Mouse (Mus musculus) skeletal muscle tissue, postnatal 0 days (tissue): ENCODE data around the gene Slc26a11. TPM values are rescaled to one million over a fixed set of nuclear protein-coding genes. Genes with fewer than 3 reads are reported as not detected.

Experiments used
- microRNA counts: library from miRNA; unstranded; fragments of <30 nt; microRNA quantifications from one replicate; lab custom pipeline; 2015
- microRNA-seq, 2 experiments: library from miRNA; unstranded; fragments of <30 nt; microRNA quantifications; one replicate each; pipeline ENCODE4; 2016
- polyA plus RNA-seq: library from polyadenylated mRNA; unstranded; fragments of >200 nt; fragmentation: Nextera tagmentation; extraction: Ambion mirVana; gene quantifications from 2 replicates; pipeline ENCODE4 v1.2.1, GENCODE M21; 2015

The Slc26a11 gene
- polyA plus RNA-seq, result 3.5 and 3.8 TPM in 2 replicates

DNA sequence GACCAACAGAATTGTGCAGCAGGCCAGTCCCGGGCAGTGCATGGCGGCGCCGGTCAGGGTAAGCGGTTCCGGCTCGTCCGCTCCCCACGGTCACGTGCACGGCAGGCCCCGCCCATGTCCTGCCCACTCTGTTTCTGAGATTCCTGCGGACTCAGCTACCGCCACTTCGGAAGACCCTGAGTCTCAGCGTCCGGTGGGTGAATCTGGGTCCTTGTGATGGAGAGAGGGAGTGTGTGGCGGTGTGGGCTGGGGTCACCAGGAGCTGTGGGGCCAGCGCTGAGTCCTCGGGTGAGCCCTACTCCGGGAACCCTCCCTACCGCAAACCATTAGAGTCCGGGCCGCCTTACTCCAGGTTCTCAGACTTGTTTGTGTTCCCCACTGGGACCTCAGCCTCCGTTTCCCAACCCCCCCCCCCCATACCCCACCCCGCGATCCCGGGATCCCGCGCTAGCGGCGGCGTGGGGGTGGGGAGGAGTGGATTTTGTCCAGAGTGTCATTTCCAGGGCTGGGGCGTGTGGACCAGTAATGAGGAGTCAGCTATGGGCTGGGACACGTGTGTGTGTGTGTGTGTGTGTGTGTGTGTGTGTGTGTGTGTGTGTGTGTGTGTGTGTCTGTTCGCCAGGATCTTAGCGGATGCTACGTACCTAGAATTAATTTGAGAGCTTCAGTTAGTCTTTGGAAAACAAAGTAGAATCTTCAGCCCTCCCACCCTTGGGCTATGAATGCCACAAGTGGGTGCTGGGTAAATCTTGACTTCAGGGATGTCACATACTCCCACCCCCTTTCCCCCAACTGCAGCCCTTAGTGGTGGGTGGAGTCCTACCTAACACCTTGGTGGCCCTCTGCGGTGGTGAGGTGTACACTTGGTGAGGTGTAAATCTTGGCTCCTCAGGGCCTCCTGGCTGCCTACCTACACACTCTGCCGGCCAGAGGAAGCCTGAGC, at the start of gene Slc26a11, which contains the start of gene Sgsh:
Gene Slc26a11 (plus strand): TSS at position 115 of the 943 bp plus-strand sequence.
Gene Sgsh (minus strand): TSS at position 94 of the 943 bp plus-strand sequence.

DNA sequence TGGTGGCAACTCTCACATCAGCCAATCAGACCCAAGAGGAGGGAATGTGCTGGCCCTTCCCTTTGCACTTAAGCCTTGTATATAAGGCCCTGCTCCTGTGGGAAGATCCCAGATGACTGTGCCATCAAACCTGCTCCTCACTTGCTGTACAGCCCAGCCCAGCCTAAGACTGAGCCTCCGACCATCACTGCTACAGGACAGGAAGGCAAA, 47.8 kb upstream of the Slc26a11 start, which contains the start of gene Card14:
Gene Card14 (plus strand): TSS at position 111 of the 210 bp plus-strand sequence.

DNA sequence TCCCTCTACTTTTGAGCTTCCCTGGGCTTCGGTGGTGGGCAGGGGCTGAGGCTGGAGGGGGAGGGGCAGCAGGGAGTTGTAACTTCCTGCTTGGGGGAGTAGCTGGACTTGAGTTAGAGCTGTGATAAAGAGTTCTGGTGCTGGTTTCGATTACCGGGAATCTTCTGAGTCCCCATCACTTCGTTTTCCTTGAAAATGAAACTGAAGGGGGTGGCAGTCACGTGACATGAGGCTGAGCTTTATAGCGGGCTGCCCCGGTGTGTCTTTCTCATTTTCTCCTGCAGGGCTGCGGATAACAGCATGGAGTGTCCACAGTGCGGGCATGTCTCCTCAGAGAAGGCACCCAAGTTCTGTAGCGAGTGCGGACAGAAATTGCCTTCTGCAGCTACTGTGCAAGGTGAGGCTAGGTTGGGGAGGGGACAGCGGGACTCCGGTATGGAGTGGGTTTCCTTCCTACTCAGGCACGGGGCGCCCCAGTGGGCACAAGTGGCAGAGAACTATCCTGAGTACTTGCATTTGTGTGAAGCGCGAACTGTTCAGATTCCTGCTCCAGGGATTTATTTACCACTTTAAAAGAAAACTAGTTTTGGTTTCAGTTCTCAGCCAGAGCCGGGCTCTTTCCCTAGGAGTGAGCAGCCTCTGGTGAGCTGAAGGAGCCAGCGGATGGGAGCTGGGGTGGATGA, 37.6 kb downstream of the Slc26a11 start, which contains the start of gene Rnf213:
Gene Rnf213 (plus strand): TSS at position 301 of the 683 bp plus-strand sequence.

MicroRNAs encoded within 50 kb of the gene (microRNA counts, 519-probe panel; counts per million panel counts)
- microRNA mmu-miR-1932 (lab: Ali Mortazavi, UCI), result 296 counts per million, percentile 58 among the panel's probes with 10 or more counts

Small RNA genes lying within 50 kb of the gene (microRNA-seq; reads per million reads assigned to microRNA genes)
- gene Mir1932, result 0 reads per million in 2 experiments

Other genes with a start within 250 kb of the Slc26a11 start
- gene Tbc1d16, start 127.1 kb upstream of the Slc26a11 start, polyA plus RNA-seq, result 4.0 and 4.3 TPM in 2 replicates
- gene Ccdc40, start 127.0 kb upstream of the Slc26a11 start, polyA plus RNA-seq, result 0.37 and 0.67 TPM in 2 replicates
- 55.5 and 60.7 TPM in 2 replicates for gene Gaa, start 87.7 kb upstream of the Slc26a11 start, polyA plus RNA-seq
- gene Eif4a3, start 55.5 kb upstream of the Slc26a11 start, polyA plus RNA-seq, result 152 and 165 TPM in 2 replicates
- gene Card14, start 47.8 kb upstream of the Slc26a11 start, polyA plus RNA-seq, result 0.18 and 0.19 TPM in 2 replicates
- 3.3 and 4.2 TPM in 2 replicates for gene Sgsh, start within 50 bp of the Slc26a11 start, polyA plus RNA-seq
- gene Rnf213, start 37.5 kb downstream of the Slc26a11 start, polyA plus RNA-seq, result 3.0 and 3.3 TPM in 2 replicates
- 7.4 and 8.1 TPM in 2 replicates for gene Endov, start 135.8 kb downstream of the Slc26a11 start, polyA plus RNA-seq
- 0.13 and 0.24 TPM in 2 replicates for gene Nptx1, start 192.2 kb downstream of the Slc26a11 start, polyA plus RNA-seq
- 6.1 and 6.2 TPM in 2 replicates for gene Rptor, start 247.3 kb downstream of the Slc26a11 start, polyA plus RNA-seq